Mouse (Mus musculus): Measurements from ENCODE around the gene B4galnt1. TPM values are rescaled to one million over a fixed set of nuclear protein-coding genes. Genes with fewer than 3 reads are reported as not detected.

The B4galnt1 gene
- polyA plus RNA-seq, 1 experiment from 2014 or later: 30.2 TPM

DNA sequence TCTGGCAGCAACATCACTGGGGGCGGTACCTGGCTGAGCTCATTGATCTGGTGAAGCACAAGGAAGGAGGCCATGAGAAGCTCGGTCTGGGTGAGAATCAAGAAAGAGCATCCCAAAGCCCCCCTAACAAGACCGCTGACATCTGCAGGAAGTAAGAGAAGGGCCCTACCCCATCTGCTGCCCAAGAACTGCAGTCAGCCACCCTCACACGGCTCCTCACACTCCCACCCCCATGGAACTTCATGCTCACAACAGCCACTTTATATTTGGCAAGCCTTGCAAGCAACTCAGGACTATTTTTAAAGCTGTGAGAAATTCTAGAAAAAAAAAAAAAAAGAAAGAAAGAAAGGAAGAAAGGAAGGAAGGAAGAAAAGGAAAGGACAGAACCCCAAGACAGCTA lies 43.9 kb downstream of the B4galnt1 start:
- no peak overlapping the region for H3K27ac ChIP-seq
- H3K4me3 ChIP-seq (replicated peaks): no peak overlapping the region
- peaks cover 46% of the 10 kb centered on the region for H3K36me3 ChIP-seq
- 86% methylated on average over 4 of the region's 4 CpGs for WGBS
- no peak overlapping the region for H3K4me2 ChIP-seq (replicated peaks)
- ATAC-seq: no peak
- H3K9me3 ChIP-seq: no peaks in the 10 kb centered on the region
- H3K27me3 ChIP-seq: no peaks in the 10 kb centered on the region
- H3K4me1 ChIP-seq (replicated peaks): peaks cover 15% of the 10 kb centered on the region
- H3K9ac ChIP-seq (replicated peaks): 0 out of 2 replicates have a peak overlapping the region, but pooled peaks have one; percentile 32

- WGBS: 89% methylated on average over 13 of the region's 13 CpGs
- Histone ChIP-seq H3K9me3 (no peaks in the 10 kb centered on the region), H3K9ac (replicated peaks) (no peak overlapping the region), H3K36me3 (peaks cover 35% of the 10 kb centered on the region), H3K4me2 (replicated peaks) (peak overlapping the region; percentile 81), H3K4me3 (replicated peaks) (peak overlapping the region; percentile 68), H3K4me1 (replicated peaks) (peaks cover 15% of the 10 kb centered on the region), H3K27ac (no peak overlapping the region), H3K27me3 (no peaks in the 10 kb centered on the region)
- no peak for ATAC-seq
Measured at GRCm38 (mm10) chr10:127209928-127210570, 45.0 kb downstream of the B4galnt1 start.

DNA sequence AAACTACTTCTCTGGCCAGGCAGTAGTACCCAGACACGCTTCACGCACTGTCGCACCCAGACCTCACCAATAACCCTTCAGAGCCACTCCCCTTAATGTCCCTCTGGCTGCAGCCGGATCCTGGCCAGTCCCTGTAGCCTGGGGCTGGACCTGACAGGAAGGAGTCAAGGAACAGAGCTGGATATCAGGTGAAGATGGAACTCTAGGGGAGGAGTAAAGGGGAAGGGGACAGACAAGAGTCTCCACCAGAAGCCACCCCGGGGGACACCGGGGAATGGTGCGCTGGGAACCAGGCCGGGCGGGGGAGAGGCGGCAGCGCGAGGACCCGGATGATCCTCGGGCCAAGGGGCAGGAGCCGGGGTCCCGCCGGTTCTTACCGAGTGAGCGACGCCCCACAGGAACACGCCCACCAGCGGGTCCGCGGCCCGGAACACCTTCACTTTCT lies 46.0 kb downstream of the B4galnt1 start:
- peak overlapping the region; percentile 81 for H3K9ac ChIP-seq (replicated peaks)
- H3K36me3 ChIP-seq: peaks cover 26% of the 10 kb centered on the region
- peak; percentile 74 for ATAC-seq
- no peaks in the 10 kb centered on the region for H3K9me3 ChIP-seq
- WGBS: under 1% methylated on average over 25 of the region's 25 CpGs
- H3K4me2 ChIP-seq (replicated peaks): peak overlapping the region; percentile 81
- no peak overlapping the region for H3K27ac ChIP-seq
- H3K27me3 ChIP-seq: no peaks in the 10 kb centered on the region
- H3K4me1 ChIP-seq (replicated peaks): peaks cover 15% of the 10 kb centered on the region
- peak overlapping the region; percentile 68 for H3K4me3 ChIP-seq (replicated peaks)

DNA sequence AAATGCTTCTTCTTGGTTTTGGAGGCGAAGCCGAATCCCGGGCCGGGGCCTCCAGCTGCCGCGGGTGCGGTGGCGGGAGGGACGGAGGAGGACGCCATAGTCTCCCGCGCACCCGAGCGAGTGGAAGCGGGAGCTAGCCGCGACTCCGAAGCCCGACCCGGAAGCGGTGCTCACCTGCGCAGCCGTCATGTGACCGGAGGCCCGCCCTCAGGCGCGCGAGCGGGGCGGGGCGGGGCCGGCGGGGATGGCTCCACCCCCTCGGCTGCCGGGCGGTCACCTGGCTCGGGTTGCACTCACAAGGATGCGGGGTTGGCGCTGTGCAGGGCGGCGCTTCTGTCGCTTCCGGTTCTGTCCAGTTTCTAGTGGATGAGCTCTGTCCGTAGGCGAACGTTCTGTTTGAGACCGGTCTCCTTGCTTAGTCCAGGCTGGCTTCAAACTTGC lies 46.4 kb downstream of the B4galnt1 start, which contains the start of gene Pip4k2c:
Gene Pip4k2c, minus strand, starts transcription at position 172 of the 441 bp plus-strand sequence.
- peak within 1 kb of the TSS; percentile 81 for H3K4me2 ChIP-seq (replicated peaks)
- ATAC-seq: peak; percentile 96
- no peaks in the 10 kb centered on the region for H3K27me3 ChIP-seq
- peaks cover 15% of the 10 kb centered on the region for H3K4me1 ChIP-seq (replicated peaks)
- H3K4me3 ChIP-seq (replicated peaks): peak within 1 kb of the TSS; percentile 68
- H3K27ac ChIP-seq: no peak within 1 kb of the TSS
- peaks cover 21% of the 10 kb centered on the region for H3K36me3 ChIP-seq
- H3K9me3 ChIP-seq: no peaks in the 10 kb centered on the region
- under 1% methylated on average over 47 of the region's 47 CpGs for WGBS
- peak within 1 kb of the TSS; percentile 81 for H3K9ac ChIP-seq (replicated peaks)

GRCm38 (mm10) chr10:127213272-127213671 lies 48.2 kb downstream of the B4galnt1 start:
- Histone ChIP-seq H3K4me1 (replicated peaks) (peaks cover 15% of the 10 kb centered on the region), H3K4me2 (replicated peaks) (no peak overlapping the region), H3K36me3 (peaks cover 5% of the 10 kb centered on the region), H3K9ac (replicated peaks) (no peak overlapping the region), H3K27ac (no peak overlapping the region), H3K4me3 (replicated peaks) (no peak overlapping the region), H3K9me3 (no peaks in the 10 kb centered on the region), H3K27me3 (no peaks in the 10 kb centered on the region)
- ATAC-seq: no peak
- WGBS: 95% methylated on average over 8 of the region's 8 CpGs

DNA sequence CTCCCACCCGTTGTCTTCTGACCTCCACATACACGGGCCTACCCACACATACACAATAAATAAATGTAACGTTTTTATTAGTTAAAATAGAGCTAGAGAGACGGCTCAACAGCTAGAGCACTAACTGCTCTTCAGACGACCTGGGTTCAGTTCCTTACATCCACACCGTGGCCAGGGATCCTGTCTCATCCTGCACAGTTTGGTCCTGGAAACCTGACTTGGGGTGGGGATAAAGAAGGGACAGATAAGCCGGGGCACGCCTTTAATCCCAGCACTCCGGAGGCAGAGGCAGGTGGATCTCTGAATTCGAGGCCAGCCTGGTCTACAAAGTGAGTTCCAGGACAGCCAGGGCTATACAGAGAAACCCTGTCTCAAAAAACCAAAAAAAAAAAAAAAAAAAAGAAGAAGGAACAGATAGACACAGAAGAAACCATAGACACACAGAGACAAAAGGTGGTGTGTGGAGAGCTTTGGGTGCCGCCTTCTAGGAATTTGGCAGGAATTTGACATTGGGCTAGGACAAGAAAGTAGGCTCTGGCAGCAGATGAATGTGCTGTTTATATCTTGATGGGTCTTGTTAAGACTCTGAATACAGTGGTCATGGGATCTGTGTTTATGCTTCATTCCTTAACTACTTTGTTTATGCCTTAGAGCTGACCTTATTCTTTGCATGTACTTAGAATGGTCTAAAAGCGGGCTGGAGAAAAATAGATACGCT lies 48.8 kb downstream of the B4galnt1 start:
- peaks cover 15% of the 10 kb centered on the region for H3K4me1 ChIP-seq (replicated peaks)
- H3K9ac ChIP-seq (replicated peaks): no peak overlapping the region
- H3K27me3 ChIP-seq: no peaks in the 10 kb centered on the region
- no peaks in the 10 kb centered on the region for H3K9me3 ChIP-seq
- no peak overlapping the region for H3K27ac ChIP-seq
- ATAC-seq: no peak
- H3K4me2 ChIP-seq (replicated peaks): no peak overlapping the region
- H3K36me3 ChIP-seq: no peaks in the 10 kb centered on the region
- H3K4me3 ChIP-seq (replicated peaks): no peak overlapping the region
- WGBS: 86% methylated on average over 13 of the region's 13 CpGs

DNA sequence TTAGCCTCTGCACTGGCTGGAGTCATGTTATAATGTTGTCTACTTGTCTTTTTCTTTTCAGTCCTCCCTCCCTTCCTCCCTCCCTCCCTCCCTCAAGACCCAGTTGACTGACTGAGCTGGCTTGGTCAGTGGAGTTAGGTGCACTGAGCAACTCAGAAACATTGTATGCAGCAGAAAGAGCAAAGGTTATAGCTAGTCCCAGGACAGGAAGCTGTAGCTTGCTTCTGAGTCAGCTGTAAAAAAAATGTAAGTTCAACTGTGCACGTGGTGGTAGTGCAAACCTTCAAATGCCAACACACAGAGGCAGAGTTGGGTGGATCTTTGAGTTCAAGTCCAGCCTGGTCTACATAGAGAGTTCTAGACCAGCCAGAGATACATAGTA lies 49.4 kb downstream of the B4galnt1 start:
- peaks cover 15% of the 10 kb centered on the region for H3K4me1 ChIP-seq (replicated peaks)
- H3K27me3 ChIP-seq: no peaks in the 10 kb centered on the region
- ATAC-seq: no peak
- 67% methylated on average over 1 of the region's 1 CpGs for WGBS
- no peak overlapping the region for H3K4me2 ChIP-seq (replicated peaks)
- H3K27ac ChIP-seq: no peak overlapping the region
- no peak overlapping the region for H3K4me3 ChIP-seq (replicated peaks)
- H3K36me3 ChIP-seq: no peaks in the 10 kb centered on the region
- no peak overlapping the region for H3K9ac ChIP-seq (replicated peaks)
- H3K9me3 ChIP-seq: no peaks in the 10 kb centered on the region

- no peak overlapping the region for H3K4me3 ChIP-seq (replicated peaks)
- ATAC-seq: no peak
- H3K9ac ChIP-seq (replicated peaks): no peak overlapping the region
- no peak overlapping the region for H3K4me2 ChIP-seq (replicated peaks)
- no peaks in the 10 kb centered on the region for H3K9me3 ChIP-seq
- no peaks in the 10 kb centered on the region for H3K4me1 ChIP-seq (replicated peaks)
- H3K27me3 ChIP-seq: no peaks in the 10 kb centered on the region
- 94% methylated on average over 11 of the region's 11 CpGs for WGBS
- no peaks in the 10 kb centered on the region for H3K36me3 ChIP-seq
- H3K27ac ChIP-seq: no peak overlapping the region
Measured at GRCm38 (mm10) chr10:127216456-127216855, 51.4 kb downstream of the B4galnt1 start.

GRCm38 (mm10) chr10:127217177-127217576 lies 52.2 kb downstream of the B4galnt1 start:
- Histone ChIP-seq H3K9me3 (no peaks in the 10 kb centered on the region), H3K4me1 (replicated peaks) (no peaks in the 10 kb centered on the region), H3K9ac (replicated peaks) (no peak overlapping the region), H3K27me3 (no peaks in the 10 kb centered on the region), H3K4me3 (replicated peaks) (no peak overlapping the region), H3K36me3 (no peaks in the 10 kb centered on the region), H3K4me2 (replicated peaks) (no peak overlapping the region), H3K27ac (no peak overlapping the region)
- no peak for ATAC-seq

DNA sequence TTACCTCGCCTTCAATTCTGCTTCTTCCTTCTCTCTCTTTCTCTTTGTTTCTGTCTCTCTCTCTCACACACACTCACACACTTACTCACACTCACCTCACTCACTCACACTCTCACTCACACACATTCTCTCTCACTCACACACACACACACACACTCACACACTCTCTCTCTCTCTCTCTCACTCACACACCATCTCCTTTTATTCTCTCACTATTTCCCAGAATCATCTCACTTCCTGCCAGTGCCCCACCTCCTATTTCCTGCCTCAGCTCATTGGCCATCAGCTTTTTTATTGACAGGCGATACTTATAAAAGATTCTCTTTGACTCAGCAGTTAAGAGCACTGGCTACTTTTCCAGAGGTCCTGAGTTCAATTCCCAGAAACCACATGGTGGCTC lies 53.3 kb downstream of the B4galnt1 start:
- 88% methylated on average over 2 of the region's 2 CpGs for WGBS
- Histone ChIP-seq H3K9me3 (no peaks in the 10 kb centered on the region), H3K9ac (replicated peaks) (no peak overlapping the region), H3K27me3 (no peaks in the 10 kb centered on the region), H3K36me3 (no peaks in the 10 kb centered on the region), H3K27ac (no peak overlapping the region), H3K4me3 (replicated peaks) (no peak overlapping the region), H3K4me2 (replicated peaks) (no peak overlapping the region), H3K4me1 (replicated peaks) (no peaks in the 10 kb centered on the region)
- no peak for ATAC-seq
